Mouse (Mus musculus) fibroblast of lung, adult 2 months (primary cell): ENCODE results near the gene Csf2rb2.
"Not testable (repeated sequence)": the region's sequence is repeated elsewhere in the genome, so short reads cannot be mapped to it uniquely, and the experiment has no call there.

Experiments
- DNase-seq: peaks from one replicate; pipeline ENCODE4 v3.0.0-alpha.2; 2011; ENCODE audit warnings: low read depth

Gene Csf2rb2

DNA sequence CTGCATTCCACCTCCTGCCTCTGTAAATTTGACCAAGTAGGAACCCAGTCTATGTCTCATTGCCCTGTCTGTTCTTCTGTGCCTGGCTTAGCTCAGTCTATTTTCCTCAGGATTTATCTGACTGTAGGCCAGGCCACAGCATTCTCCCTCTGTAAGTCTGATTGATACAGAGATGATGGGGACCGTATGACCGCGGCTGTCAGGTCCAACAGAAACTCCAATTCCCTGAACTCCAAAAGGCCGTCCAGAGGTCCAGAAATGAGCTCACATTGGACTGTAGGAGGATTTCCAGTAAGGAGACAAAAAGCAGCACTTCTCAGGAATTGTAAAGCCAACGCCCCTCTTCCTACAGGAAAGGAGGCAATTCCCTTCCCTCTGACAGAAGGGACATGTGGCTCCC, 8.1 kb upstream of the Csf2rb2 start:
- DNase-seq = not testable (repeated sequence)

DNA sequence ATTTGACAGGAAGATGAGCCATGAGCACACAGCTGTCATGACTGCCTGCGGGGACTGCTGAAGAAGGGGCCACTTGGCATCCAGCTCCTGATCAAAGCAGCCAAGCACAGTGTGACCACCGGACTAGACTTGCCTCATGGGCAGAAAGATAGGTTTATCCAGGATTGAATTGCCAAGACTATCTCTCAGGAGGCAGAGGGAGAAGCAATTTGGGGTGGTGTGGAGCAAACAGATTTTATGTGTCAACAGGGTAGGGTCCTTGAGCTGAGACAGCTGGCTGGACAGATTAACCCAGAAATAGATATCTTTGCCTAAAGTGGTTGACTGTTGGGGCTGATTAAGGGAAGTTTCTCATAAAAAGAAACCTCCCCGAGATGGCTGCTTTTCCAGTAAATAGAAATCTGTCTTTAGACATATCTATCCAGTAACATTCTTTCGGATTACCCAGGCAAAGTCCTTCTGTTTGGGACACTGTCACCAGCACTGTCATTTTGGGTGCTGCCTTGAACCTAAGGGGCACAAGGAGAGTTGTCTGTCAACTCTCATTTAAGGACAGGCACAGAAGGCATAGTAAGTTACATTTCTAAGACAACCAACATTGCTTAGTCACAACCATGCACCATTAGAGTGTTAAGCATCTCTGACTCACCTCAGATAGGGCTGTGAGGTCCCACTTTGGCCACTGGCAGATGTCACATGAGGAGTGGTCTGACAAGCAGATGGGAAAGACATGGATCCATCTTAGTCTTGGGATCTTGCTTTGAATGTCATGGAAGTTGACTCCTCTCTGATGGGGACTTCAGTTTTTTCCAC, 7.1 kb upstream of the Csf2rb2 start:
- not testable (repeated sequence) for DNase-seq

DNA sequence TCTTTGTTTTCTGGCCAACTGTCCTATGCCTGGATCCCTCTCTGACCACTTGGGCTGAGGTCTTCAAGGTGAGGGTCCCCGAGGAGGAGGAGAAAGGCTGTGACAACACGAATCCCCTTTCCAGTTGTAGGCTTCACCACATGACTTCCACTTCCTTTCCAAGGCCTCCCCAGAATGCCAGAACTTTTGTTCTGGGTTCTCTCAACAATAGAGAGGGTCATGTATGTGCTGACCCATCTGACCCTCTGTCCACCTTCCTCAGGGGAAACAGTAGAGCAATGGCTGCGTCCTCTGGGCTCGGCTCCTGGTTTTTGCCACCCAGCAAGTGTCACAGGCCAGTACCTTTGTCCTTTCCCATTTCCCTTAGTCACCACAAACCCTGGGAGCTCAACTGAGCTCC, 5.5 kb upstream of the Csf2rb2 start:
- no peak for DNase-seq

DNA sequence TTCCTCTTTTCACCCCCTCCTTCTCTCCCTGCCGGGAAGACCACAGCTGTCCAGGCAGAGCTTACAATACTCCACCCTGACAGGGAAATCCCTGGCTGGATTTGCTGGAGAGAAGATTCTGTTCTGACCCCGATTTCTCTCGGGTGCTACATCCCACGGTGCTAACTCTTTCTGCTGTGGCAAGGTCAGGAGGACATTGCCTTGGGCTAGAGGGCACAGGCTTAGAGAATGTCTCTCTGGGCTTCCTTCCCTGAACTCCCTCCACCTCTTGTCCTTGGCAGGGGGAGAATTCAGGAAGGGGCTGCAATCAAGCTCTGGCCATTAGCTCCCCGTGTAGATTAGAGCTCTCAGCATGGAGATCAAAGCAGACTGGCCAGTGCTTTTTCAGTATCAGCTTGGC, 4.3 kb upstream of the Csf2rb2 start:
- DNase-seq = no peak

DNA sequence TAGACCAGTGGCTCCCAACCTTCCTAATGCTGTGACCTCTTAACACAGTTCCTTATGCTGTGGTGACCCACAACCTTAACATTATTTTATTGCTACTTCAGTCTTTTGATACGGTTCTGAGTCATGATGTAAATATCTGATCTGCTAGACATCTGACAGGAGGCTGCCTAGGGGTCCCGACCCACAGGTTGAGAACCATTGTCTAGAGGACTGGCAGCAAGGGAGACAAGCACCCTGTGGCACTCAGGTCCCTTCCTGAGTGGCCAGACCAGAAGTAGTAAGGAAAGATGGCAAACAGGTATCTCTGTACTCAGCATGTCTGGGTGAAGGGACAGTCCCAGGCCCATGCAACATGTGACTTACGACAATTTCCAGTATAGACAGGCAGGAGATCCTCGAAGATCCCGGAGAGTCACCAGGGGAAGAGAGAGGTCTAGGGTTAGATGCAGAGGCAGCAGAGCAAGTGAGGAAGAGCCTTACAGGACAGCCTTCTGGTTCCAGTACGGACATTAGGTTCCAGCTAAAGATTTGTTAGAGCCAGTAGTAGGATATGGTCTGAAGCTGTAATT, 1.8 kb downstream of the Csf2rb2 start:
- DNase-seq = no peak

DNA sequence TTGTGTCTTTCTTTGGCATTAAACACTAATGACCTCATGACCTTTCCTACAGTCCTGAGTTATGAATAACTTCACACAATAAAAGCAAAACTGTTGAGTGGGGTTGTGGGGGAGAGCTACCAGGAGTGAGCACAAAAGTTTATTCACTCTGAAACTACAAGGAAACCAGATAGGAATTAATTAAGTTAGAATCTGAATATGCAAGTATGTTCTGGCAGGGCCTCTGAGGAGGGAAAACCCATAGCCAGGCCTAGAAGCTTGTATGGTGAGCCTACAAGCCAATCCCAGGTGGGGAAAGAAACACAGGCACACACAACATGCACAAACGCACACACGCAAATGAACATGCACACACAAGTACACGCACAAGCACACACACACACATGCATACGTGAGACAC, 2.8 kb downstream of the Csf2rb2 start:
- DNase-seq = no peak

DNA sequence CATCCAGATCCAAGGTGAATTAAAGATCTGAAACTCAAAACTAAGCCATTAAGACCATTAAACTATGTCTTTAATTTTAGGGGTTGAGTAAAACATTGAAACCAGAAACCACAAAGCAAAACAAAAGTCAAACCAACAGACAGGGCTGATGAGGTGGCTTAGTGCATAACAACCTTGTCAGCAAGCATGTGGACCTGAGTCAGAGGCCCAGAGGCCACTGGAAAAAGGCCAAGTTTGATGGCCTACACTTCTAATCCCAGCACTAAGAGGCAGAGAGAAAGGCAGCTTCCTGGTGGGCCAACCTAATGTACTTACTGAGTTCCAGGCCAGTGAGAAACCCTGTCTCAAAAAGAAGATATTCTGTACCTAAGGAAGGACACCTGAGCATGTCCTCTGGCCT, 4.7 kb downstream of the Csf2rb2 start:
- peak; percentile 62 for DNase-seq

DNA sequence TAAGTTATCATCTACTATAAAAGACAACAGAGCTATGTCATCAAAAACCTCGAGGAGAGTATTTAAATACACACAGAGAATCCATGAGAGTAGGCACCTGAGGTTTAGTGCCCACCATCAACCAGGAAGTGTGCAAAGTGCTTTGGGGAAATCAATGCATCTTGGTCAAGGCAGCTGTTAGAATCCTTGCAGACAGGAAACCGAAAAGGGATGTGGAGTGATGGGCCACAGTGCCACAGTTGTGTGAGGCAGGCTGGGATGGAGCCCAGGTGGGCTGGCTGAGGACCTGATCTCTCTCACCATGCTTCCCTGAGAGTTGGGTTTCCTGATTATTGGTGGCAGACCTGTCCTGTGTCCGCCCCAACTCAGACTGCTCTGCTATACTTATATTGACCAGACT, 5.9 kb downstream of the Csf2rb2 start:
- no peak for DNase-seq

DNA sequence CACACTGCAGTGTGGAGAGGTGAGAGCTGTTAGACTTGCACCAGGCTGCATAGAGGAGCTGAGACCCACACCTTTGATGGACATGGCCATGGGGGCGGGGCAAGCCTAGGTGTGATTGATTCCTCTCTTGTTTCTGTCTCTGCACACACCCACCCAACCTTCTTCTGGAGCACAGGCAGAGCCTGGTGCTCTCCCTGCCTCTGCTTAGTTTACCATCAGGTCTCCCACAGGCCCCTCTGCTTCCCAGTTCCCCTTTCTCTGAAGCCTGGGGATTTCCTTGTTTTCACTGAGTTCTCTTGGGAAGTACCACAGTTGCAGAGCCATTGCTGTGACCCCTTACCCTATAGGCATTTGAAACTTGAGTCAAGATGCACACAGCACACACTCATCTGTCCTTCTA, 7.0 kb downstream of the Csf2rb2 start:
- DNase-seq = no peak

DNA sequence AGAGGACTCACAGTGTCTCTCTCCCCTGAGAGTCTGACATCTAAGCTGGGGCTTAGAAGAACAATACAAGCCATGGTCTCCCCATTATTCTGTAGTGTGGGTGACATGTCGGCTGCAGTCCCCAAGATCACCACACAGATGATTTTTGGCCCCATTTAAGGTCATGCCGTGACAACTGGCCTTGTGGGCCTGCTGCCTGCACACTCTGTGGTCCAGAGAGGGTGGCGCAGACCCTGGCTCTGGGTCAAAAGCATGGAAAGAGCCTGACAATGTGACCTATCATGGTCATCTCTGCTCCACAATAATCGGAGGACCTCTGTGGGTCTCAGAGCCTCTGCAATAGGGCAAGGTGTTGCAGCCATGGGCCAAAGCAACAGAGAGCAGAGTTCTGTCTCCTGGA, 11.8 kb downstream of the Csf2rb2 start:
- DNase-seq = no peak

DNA sequence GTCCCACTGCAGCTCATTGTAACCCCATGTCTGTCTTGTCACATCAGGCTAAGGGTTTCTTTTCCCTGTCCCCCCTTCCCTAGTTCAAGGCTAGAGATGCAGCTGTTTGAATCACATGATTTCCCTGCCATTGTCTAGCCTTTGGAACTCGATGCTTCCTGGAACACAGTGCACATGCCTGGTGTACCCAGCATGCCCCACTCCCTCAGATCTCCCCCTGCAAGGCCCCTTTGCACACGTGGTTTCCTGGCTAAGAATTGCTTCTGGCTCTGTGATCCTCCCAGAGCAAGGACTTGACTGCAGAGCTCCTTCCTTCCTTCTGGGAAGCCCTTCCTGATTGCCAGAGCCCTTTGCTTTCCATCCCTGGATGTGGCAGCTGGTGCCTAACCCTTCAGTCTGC, 12.3 kb downstream of the Csf2rb2 start:
- DNase-seq = not testable (repeated sequence)

DNA sequence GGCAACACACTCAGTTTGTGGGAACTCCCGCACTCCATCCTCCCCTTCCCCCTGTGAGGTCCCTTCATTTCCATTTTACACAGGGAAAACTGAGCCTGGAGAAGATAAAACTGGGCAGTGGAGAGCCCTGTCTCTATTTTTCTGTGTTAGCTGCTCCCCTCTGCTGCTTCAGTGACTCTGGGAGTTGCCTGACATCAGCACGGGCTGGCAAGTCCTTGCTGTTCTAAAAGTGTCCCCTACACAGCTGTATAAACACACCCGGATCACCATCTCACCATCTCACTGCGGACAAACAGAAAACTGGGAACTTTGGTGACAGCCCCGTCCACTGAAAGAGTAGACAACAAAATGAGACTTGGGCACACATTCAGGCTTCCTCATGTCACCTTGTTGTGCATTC, 15.7 kb downstream of the Csf2rb2 start:
- not testable (repeated sequence) for DNase-seq

DNA sequence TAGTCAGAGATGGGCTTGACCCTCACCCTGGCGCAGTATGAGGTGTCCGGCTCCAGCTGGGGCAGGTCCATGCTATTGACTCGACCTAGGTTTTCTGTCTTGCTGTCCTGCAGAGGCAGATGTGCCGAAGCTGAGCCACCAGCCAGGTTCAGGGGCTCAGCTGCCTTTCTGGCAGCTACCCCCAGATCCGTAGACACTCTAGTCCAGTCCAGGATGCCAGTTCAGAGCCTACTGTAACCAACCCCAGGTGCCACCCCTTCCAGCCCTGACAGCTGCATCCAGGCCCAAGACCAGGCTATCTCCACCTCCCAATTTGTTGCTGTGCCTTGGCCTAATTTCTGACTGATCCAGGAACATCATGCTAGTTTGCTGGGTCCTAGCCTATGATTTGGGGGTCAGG, 17.6 kb downstream of the Csf2rb2 start:
- no peak for DNase-seq

DNA sequence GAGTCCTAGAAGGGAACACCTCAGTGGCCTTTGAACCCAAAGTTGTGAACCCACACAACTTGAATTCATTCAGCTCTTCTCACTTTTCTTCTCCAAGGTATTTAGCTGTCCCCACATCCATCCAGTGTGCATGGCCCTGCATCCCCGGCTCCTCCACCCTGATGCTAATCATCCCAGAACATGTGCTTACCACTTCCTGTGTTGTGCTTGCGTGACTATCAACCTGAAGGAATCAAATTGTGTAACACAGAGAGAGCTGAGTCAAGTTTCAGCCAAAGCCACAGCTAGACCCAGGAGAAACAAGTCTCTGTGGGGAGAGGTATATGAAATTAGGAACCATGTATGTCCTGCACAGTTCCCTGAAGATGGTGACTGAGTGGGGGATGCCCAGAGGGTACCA, 27.2 kb downstream of the Csf2rb2 start:
- DNase-seq = no peak

DNA sequence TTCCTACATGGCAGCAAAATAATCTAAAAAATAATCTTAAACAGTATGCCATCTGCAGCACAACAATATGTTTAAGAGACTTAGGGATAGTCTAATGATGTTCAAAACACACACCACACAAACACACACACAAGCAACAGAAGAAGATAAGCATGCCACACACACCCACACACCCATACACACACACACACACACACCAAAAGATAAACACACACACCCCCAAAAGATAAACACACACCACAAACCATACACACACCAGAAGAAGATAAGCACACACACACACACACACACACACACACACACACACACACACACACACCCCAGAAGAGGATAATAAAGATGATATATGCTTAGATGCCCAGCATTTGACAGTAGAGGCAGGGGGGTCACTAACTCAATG, 34.3 kb downstream of the Csf2rb2 start:
- DNase-seq = no peak

DNA sequence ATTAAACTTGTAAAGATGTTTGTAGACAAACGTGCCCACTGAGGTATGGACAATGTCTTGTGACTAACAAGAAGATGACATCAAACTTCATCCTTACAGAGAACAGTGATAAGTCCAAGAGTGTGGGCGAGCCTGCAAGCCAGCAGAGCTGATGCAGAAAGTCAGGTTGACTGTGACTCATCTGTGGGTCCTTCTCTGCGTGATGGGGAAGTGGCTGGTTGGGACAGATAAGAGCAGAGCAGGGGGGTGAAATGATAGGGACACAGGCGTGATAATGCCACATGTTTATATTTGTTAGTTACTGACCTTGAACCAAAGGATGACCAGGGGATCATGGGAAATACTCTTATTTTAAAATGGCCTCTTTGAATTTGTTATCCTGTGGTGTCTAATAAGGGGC, 37.7 kb downstream of the Csf2rb2 start:
- no peak for DNase-seq

DNA sequence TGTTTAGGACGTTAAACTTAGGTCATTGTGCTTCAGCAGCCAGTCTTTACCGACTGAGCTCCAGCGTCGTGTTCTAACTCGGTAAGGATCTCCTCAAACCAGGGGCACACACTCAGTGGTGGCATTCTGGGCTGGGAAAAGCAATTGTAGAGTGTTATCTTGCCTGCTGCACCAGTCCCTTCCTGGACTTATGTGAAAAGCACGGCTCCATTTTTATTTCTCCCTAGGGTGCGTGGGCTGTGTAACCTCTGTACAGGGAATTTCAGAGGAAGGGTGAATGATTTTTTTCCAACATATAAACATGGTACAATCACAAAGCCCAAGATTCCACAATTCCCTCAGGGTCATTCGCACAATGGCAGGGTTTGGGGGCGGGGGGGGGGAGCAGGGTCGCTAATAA, 38.1 kb downstream of the Csf2rb2 start:
- DNase-seq = no peak

DNA sequence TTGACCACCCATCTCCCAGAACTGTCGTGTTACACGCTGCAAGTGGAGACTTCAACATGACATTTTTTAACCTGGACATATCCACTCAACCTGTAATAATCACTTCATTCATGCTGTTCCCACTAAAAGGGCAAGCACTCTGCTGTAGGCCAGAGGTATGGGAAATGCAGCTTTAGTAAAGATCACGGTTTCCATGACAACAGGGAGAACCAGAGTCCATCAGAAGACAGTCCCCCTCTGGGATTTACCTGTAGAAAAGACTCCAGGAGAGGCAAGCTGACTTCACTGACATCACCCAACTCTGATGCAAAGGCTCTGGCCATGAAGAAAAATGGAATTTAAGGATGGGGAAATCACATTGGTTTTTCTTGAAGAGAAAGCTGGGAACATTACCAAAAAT, 42.2 kb downstream of the Csf2rb2 start:
- DNase-seq = no peak

DNA sequence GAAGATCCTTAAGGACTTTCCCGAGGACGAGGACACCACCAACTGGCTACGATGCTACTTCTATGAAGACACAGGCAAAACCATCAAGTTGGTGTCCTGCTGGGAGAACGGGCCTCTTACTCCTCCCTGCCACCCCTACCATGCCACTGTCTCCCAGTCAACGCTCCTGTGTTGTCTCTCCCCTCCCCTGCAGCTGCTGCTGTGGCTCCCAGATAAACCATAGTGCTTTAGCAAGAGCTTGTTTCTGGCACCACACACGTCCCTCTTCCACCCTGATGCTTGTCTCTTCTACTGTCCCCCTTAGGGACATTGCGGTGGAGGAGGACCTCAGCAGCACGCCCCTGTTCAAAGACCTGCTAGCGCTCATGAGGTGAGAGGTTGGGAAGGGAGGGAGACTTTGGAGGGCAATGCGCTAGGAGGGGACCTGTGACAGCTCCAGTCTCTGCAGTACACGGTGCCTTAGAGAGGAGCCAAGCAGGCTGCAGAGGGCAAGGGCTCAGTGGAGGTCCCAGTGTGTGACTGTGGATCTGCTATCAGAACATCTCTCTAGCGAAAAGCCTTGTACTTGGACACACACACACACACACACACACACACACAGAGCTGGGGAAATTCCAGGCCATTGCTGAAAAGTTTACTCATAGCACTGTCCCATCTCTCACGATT, 44.7 kb downstream of the Csf2rb2 start:
- no peak for DNase-seq

DNA sequence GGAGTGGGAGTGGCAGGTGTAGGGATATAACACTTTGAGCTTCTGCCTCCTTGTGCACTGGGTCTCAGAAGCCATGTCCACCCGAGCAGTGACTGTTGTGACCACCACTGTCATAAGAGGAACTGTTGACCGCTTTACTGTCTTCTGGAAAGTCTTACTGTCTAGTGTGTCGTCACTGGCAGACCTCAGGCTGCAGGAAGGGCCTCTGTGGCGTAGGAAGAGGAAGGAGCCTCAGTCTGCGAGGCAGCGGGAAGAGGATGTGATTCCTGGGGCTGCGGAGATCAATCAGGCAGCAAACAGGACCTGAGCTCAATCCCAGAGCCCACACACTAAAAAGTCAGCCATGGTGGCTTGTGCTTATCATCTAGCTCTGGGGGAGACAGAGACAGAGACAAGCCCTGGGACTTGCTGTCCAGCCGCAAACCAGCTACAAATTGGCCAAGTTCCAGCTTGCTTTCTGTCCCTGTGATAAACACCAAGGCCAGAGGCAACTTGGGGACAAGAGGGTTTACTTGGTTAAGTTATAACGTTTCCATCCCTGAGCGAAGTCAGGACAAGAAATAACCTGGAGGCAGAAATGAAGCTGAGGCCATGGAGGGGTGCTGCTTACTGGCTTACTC, 47.2 kb downstream of the Csf2rb2 start:
- DNase-seq = no peak

DNA sequence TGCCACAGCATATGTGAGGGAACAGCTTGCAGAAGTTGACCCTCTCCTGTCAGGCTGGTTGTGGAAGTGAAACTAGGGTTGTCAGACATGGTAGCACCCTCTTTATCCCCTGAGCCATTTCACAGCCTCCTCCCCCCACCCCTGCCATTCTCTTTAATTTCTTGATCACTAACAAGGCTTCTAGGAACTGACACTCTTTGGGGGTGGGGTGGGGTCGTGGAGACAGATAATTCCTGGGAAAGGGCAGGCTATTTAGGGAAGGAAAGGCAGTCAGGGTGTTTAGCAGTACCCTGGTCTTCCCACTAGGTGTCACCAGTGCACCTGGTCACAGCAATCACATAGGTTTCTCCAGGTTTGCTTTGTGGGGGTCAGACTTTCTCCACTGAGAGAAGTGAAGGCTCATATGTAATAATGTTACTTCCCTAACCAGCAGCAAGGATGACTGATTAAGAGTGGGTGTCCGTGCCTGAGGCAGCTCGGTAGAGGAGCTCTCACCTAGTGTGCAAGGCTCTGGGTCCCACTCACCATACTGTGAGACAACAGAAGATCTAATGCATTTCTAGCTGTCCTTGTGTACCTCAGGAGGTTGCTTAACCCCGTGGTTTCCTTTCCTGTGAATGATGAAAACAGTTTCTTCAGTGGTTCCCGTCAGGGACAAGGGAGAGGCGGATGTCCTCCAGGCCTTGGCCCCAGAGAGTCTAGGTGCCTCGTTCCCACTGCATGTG, 48.0 kb downstream of the Csf2rb2 start:
- DNase-seq = no peak

DNA sequence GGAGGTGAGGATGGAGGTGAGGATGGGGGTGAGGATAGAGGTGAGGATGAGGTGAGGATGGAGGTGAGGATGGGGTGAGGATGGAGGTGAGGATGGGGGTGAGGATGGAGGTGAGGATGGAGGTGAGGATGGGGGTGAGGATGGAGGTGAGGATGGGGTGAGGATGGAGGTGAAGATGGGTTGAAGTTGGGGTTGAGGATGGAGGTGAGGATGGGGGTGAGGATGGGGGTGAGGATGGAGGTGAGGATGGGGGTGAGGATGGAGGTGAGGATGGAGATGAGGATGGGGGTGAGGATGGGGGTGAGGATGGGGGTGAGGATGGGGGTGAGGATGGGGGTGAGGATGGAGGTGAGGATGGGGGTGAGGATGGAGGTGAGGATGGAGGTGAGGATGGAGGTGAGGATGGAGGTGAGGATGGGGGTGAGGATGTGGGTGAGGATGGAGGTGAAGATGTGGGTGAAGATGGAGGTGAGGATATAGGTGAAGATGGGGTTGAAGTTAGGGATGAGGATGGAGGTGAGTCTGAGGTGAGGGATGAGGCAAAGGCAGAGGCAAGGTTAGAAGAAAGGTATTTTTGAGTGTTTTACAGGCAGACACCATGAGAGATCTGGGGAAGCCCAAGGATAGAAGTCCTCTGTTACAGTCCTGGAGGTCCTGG, 48.8 kb downstream of the Csf2rb2 start:
- not testable (repeated sequence) for DNase-seq
